Mouse (Mus musculus) ZHBTc4 (cell line): ENCODE data around the gene Llph.

ENCODE experiments used
- DNase-seq: peaks from one replicate; pipeline ENCODE4 v3.0.0-alpha.2; 2011; ENCODE audit warnings: low read depth, low spot score

Gene Llph

GRCm38 (mm10) chr10:120218996-120219395, 7.9 kb upstream of the Llph start:
- no peak for DNase-seq

- DNase-seq = no peak
These were observed 7.1 kb upstream of the Llph start for GRCm38 (mm10) chr10:120219578-120220359.

DNA sequence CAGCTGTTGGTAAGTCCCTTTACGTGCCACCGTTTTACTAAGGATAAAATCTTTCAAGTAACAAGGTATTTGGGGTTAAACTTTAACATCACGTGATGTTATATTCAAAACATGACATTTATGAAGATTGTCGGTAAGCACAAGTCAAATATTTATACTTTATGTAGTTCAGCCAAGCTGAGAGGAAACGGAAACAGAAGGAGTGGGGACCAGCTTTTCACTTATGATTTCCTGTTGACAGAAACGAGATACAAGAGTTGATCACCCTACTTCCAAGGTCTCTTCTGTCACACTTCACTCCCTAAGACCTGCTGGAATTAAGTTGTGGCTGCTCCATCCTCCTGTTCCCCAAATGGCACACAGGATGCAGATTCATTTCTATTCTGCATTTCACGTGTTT, 6.1 kb upstream of the Llph start:
- DNase-seq = no peak

- peak; percentile 87 for DNase-seq
These were observed 4.8 kb downstream of the Llph start for GRCm38 (mm10) chr10:120231718-120232117.

GRCm38 (mm10) chr10:120233655-120234367, 6.9 kb downstream of the Llph start:
- peak; percentile 81 for DNase-seq

- DNase-seq = no peak
These were observed 10.0 kb downstream of the Llph start for GRCm38 (mm10) chr10:120236855-120237254.

- DNase-seq = no peak
These were observed 11.4 kb downstream of the Llph start for GRCm38 (mm10) chr10:120238241-120238640.

DNA sequence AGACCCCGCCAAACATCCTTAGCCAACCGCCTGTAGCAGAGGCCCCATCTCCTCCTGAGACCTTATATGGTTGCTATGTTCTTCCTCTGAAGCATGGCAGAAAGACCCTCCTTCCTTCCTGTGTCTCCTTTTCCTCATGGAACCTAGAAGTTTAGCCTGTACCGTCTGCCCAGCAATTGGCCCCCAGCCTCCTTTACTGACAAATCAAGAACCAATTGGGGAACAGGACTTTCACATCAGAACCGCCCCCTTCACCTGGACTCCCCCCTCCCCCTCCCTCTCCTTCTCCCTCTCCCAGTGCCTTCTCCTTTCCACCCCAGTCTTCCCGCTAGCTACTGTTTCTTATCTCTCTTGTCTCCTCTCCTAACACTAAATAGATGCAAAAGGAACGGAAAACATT, 12.6 kb downstream of the Llph start:
- DNase-seq = peak; percentile 70

DNA sequence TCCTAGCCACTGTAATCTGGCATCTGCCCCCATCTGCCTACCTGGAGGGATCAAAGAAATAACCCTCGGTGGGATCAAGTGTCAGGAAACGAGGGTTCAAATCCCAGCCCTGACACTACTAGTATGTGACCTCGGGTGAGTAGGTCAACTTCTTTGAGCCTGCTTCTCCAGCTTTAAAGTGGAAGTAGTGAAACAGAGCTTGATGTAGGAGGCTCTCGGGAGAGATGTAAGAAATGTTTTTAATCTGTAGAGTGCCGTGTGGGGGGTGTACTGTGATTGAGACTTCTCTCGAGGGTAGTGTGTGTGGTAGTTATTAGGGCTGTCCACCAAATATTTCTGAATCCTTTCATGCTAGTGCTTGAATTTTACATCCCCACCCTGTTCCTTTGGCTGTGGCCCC, 15.6 kb downstream of the Llph start:
- DNase-seq = no peak

GRCm38 (mm10) chr10:120245681-120246080, 18.8 kb downstream of the Llph start:
- no peak for DNase-seq

GRCm38 (mm10) chr10:120246994-120247750, 20.3 kb downstream of the Llph start:
- DNase-seq = peak; percentile 88

GRCm38 (mm10) chr10:120250911-120251683, 24.2 kb downstream of the Llph start:
- DNase-seq = no peak

DNA sequence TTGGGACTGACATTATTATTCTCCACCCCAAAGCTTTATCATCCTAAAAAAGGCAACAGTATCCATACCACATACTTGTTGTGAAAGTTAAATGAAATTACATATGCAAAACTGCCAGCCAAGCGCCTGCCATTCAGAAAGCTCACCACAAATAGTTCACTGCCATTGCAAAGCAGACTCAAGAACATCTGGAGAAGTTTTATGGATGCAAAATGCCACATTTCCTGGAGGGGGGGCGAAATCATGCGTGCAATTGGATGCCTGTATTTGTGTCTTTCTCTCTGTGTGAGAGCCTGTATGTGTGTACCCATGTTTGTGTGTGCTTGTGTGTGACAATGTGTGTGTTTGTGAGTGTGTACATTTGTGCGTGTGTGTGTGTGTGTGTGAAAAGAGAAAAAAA, 24.9 kb downstream of the Llph start:
- DNase-seq = no peak

- no peak for DNase-seq
These were observed 25.9 kb downstream of the Llph start for GRCm38 (mm10) chr10:120252800-120253199.

DNA sequence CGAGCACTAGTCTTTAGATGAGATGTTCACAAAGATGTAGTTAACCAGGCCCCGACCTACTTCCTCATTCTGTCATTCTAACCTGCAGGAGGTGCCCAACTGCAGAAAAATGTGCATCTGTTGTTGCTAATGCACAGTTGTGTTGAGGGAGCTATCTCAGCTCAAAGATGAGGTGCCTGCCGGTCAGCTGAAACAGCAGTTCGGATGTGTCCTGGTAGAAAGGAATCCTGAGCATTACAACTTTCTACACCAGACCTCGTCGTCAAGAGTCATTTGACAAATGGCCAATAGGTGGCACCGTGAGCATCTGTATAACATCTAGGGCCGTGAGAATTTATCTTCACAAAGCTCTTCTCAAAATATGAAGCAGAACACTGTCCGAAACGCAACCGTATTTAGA, 30.4 kb downstream of the Llph start:
- peak; percentile 65 for DNase-seq

GRCm38 (mm10) chr10:120267790-120268189, 40.9 kb downstream of the Llph start:
- DNase-seq = no peak

DNA sequence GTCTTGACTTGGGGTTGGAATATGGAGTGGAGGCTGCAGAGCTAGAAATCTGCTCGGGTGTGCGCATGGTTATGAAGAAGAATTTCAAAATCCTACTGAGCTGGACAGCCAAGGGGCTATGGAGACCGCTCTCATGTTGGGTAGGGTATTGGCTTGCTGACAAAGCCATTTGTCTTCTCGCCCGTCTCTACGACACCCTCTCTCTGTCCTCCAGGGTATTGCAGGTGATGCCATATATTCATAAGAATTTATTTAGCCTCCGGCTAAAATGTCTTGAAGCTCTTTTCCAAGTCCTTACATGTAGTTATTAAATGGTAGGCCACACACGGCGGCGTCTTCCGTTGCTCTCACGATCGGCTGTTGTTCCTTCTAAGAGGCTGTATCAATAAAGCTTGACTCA, 43.1 kb downstream of the Llph start:
- peak; percentile 54 for DNase-seq

DNA sequence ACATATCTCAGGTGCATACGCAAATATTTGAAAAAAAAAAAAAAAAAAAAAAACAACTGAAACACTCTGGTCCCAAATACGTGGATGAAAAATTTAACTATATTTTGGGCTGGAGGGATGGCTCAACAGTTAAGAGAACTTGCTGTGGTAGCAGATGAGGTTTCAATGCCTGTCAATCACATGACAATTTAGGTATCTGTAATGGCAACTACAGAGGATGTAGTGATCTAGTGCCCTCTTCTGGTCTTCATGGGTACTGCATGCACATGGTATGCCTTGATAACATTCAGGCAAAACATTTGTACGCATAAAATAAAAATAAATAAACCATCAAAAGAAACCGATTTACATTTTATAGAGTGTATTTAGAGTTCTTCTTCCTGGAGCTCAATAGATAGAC, 43.9 kb downstream of the Llph start:
- peak; percentile 75 for DNase-seq

GRCm38 (mm10) chr10:120271318-120271717, 44.4 kb downstream of the Llph start:
- no peak for DNase-seq

- no peak for DNase-seq
These were observed 45.0 kb downstream of the Llph start for GRCm38 (mm10) chr10:120271879-120272269.

GRCm38 (mm10) chr10:120272270-120272883, 45.5 kb downstream of the Llph start:
- no peak for DNase-seq
